Mouse (Mus musculus): ENCODE measurements around the gene Rpa3.

Gene Rpa3

DNA sequence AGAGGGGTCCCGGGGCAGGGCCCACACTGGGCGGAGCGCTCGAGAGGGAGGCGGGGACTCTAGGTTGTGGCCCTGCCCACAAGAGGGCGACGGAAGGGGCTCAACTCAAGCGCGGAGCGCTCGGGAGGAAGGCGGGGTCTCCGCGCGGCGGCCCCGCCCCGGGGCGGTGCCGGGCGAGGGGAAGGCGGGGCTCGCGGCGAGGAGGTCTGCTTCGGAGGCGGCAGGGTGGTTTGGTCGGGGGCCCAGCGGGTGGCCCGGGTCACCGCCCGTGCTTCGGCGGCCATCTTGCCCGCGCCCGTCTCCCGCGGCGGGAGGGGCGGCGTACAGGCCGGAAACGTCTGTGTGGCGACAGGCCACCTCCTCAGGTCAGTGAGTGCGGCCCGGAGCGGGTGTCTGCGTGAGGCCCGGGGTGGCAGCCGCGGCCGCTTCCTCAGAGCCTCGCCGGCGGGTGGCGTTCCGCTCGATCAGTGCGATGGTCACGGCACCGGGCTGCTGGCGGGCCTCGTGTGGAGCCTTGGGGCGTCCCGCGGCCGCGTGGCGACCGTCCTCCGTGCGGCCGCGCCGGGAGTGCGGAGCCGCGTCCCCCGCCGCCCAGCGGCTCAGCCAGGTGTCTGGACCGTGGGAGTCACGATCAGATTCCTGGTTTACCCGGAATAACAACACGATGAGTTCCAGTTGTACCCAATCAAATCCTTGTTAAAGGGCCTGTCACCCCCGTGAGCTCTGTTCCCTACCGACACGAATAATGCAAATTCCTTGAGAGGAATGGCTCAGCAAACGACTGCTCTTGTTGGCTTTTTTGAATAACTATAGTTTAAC, 49.7 kb downstream of the Rpa3 start, which contains the start of gene Mios:
TSS of gene Mios (plus strand) at position 176 of the 819 bp plus-strand sequence.
- peak; percentile 88 for DNase-seq (ENCODE audit: low read depth, low spot score)

Data from 3T3-L1 (cell line).